Mouse (Mus musculus): ENCODE measurements around the gene Gm10570. TPM values are rescaled to one million over a fixed set of nuclear protein-coding genes. Genes with fewer than 3 reads are reported as not detected.
A peak's percentile ranks its signal among the peaks of the same experiment; 100 is the strongest.

Gm10570 gene
- polyA plus RNA-seq (2016; fragmentation: Nextera tagmentation; extraction: Ambion mirVana), result not detected in 2 replicates

- H3K27me3 ChIP-seq, result peaks cover 41% of the 10 kb centered on the region
Measured at GRCm38 (mm10) chr4:130308231-130309081, at the start of gene Gm10570, which contains the start of gene Fabp3. Gm10570 (minus strand) TSS chr4:130308674. Fabp3 (plus strand) TSS chr4:130308595.

DNA sequence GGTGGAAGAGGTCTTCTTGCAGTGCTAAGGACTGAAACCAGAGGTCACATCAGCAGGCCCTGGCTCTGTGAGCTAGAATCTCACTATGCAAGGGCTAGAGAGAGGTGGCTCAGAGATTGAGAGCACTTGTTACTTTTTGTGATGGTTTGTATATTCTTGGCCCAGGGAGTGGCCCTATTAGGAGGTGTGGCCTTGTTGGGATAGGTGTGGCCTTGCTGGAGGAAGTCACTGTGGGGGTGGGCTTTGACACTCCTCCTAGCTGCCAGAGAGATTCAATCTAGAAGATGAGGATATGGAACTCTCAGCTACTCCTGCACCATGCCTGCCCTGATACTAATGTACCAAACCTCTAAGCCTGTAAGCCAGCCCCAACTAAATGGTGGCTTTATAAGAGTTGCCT, 49.5 kb upstream of the Gm10570 start:
- no peak overlapping the region for H3K27ac ChIP-seq
- ATAC-seq (ENCODE audit: insufficient number of reproducible peaks, insufficient read depth, low FRiP score, low TSS enrichment), result no peak
- no peak overlapping the region for H3K9ac ChIP-seq
- peaks cover 34% of the 10 kb centered on the region for H3K36me3 ChIP-seq
- H3K4me3 ChIP-seq, result no peak overlapping the region
- H3K27me3 ChIP-seq, result no peaks in the 10 kb centered on the region
- H3K9me3 ChIP-seq, result no peaks in the 10 kb centered on the region
- H3K4me2 ChIP-seq (replicated peaks), result no peak overlapping the region
- H3K4me1 ChIP-seq, result peaks cover 15% of the 10 kb centered on the region

More at GRCm38 (mm10) chr4:130308231-130309081, at the start of gene Gm10570, which contains the start of gene Fabp3:
- WGBS, result under 1% methylated on average over 52 of the region's 52 CpGs
- peak within 1 kb of the TSS; percentile 48 for H3K4me3 ChIP-seq
- H3K4me1 ChIP-seq, result peaks cover 10% of the 10 kb centered on the region
- no peaks in the 10 kb centered on the region for H3K9me3 ChIP-seq
- peak within 1 kb of the TSS; percentile 45 for H3K9ac ChIP-seq
- H3K36me3 ChIP-seq, result no peaks in the 10 kb centered on the region
- H3K27ac ChIP-seq, result no peak within 1 kb of the TSS
- peak within 1 kb of the TSS; percentile 96 for H3K4me2 ChIP-seq (replicated peaks)
- ATAC-seq (ENCODE audit: insufficient number of reproducible peaks, insufficient read depth, low FRiP score, low TSS enrichment), result peak; percentile 36; the same call in 1 of the 2 replicates

DNA sequence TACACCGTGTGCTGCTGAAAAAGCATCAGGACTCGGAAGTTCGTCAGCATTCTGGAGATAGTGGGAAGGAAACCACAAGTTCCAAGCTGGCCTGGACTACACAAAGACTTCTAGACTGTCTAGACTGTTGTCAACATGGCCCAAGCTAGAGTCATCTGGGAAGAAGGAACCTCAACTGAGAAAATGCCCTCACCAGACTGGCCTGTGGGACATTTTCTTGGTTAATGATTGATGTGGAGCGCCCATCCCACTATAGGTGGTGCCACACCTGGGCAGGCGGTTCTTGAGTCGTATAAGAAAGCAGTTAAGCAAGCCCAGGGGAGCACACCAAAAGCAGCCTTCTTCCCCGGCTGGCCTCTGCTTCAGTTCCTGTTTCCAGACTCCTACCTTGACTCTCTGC, 44.1 kb upstream of the Gm10570 start:
- Histone ChIP-seq H3K9ac (no peak overlapping the region), H3K9me3 (no peaks in the 10 kb centered on the region), H3K36me3 (peaks cover 66% of the 10 kb centered on the region), H3K4me1 (no peaks in the 10 kb centered on the region), H3K4me3 (no peak overlapping the region), H3K27ac (no peak overlapping the region), H3K4me2 (replicated peaks) (no peak overlapping the region), H3K27me3 (no peaks in the 10 kb centered on the region)
- WGBS, result 91% methylated on average over 7 of the region's 7 CpGs
- no peak for ATAC-seq (ENCODE audit: insufficient number of reproducible peaks, insufficient read depth, low FRiP score, low TSS enrichment)

- H3K9me3 ChIP-seq, result no peaks in the 10 kb centered on the region
- no peak overlapping the region for H3K4me2 ChIP-seq (replicated peaks)
- no peaks in the 10 kb centered on the region for H3K27me3 ChIP-seq
- no peak overlapping the region for H3K27ac ChIP-seq
- WGBS, result 89% methylated on average over 16 of the region's 16 CpGs
- H3K4me3 ChIP-seq, result no peak overlapping the region
- no peaks in the 10 kb centered on the region for H3K4me1 ChIP-seq
- ATAC-seq (ENCODE audit: insufficient number of reproducible peaks, insufficient read depth, low FRiP score, low TSS enrichment), result no peak
- no peak overlapping the region for H3K9ac ChIP-seq
- peaks cover 61% of the 10 kb centered on the region for H3K36me3 ChIP-seq
Measured at GRCm38 (mm10) chr4:130350690-130351422, 42.4 kb upstream of the Gm10570 start.

DNA sequence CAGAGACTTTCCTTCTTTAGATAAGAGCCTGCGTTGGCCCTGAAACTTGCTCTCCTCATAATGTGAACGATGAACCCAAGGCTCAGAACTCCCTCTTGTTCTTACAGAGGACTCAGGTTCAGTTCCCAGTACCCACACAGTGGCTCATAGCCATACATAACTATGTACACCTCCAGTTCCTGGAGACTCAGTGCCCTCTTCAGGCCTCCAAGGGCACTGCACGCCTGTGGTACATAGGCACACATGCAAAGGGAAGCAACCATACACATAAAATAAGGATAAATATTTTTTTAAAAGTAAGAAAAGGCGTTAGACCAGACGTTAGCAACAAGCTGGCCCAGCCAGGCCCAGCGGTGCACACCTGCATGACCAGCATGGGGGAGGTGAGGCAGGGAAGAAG, 41.2 kb upstream of the Gm10570 start:
- Histone ChIP-seq H3K4me1 (no peaks in the 10 kb centered on the region), H3K9me3 (no peaks in the 10 kb centered on the region), H3K4me2 (replicated peaks) (no peak overlapping the region), H3K4me3 (no peak overlapping the region), H3K9ac (no peak overlapping the region), H3K27me3 (no peaks in the 10 kb centered on the region), H3K36me3 (peaks cover 57% of the 10 kb centered on the region), H3K27ac (no peak overlapping the region)
- WGBS, result 96% methylated on average over 6 of the region's 6 CpGs
- no peak for ATAC-seq (ENCODE audit: insufficient number of reproducible peaks, insufficient read depth, low FRiP score, low TSS enrichment)

GRCm38 (mm10) chr4:130341691-130342090, 33.2 kb upstream of the Gm10570 start:
- no peak for ATAC-seq (ENCODE audit: insufficient number of reproducible peaks, insufficient read depth, low FRiP score, low TSS enrichment)
- no peak overlapping the region for H3K4me2 ChIP-seq (replicated peaks)
- no peak overlapping the region for H3K4me3 ChIP-seq
- no peaks in the 10 kb centered on the region for H3K27me3 ChIP-seq
- 23% methylated on average over 4 of the region's 4 CpGs for WGBS
- H3K4me1 ChIP-seq, result no peaks in the 10 kb centered on the region
- no peaks in the 10 kb centered on the region for H3K9me3 ChIP-seq
- no peak overlapping the region for H3K9ac ChIP-seq
- peaks cover 26% of the 10 kb centered on the region for H3K36me3 ChIP-seq
- no peak overlapping the region for H3K27ac ChIP-seq

DNA sequence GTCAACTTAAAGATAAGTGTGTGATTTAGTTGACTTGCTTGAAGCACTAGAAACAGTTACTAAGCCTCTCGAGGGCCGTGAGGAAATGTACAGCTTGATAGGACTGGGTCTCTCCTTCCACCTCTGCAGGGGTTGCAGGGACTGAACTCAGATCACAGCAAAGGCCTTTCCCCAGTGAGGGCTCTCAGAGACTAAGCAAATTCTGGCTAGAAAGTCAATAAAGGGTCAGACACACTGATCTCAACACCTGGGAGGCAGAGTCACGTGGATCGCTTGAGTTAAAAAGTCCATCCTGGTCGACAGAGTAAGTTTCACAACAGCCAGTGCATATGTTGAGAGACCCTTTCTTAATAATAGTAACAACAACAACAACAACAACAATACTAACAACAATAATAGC, 27.4 kb upstream of the Gm10570 start:
- WGBS, result 86% methylated on average over 5 of the region's 5 CpGs
- Histone ChIP-seq H3K4me2 (replicated peaks) (no peak overlapping the region), H3K27me3 (no peaks in the 10 kb centered on the region), H3K36me3 (peaks cover 34% of the 10 kb centered on the region), H3K4me3 (no peak overlapping the region), H3K9ac (no peak overlapping the region), H3K9me3 (no peaks in the 10 kb centered on the region), H3K4me1 (no peaks in the 10 kb centered on the region), H3K27ac (no peak overlapping the region)
- no peak for ATAC-seq (ENCODE audit: insufficient number of reproducible peaks, insufficient read depth, low FRiP score, low TSS enrichment)

- H3K4me1 ChIP-seq, result no peaks in the 10 kb centered on the region
- no peaks in the 10 kb centered on the region for H3K9me3 ChIP-seq
- H3K4me2 ChIP-seq (replicated peaks), result no peak overlapping the region
- WGBS, result 89% methylated on average over 9 of the region's 9 CpGs
- ATAC-seq (ENCODE audit: insufficient number of reproducible peaks, insufficient read depth, low FRiP score, low TSS enrichment), result no peak
- H3K27ac ChIP-seq, result no peak overlapping the region
- H3K27me3 ChIP-seq, result no peaks in the 10 kb centered on the region
- no peak overlapping the region for H3K4me3 ChIP-seq
- peaks cover 47% of the 10 kb centered on the region for H3K36me3 ChIP-seq
- no peak overlapping the region for H3K9ac ChIP-seq
Measured at GRCm38 (mm10) chr4:130327366-130327765, 18.9 kb upstream of the Gm10570 start.

DNA sequence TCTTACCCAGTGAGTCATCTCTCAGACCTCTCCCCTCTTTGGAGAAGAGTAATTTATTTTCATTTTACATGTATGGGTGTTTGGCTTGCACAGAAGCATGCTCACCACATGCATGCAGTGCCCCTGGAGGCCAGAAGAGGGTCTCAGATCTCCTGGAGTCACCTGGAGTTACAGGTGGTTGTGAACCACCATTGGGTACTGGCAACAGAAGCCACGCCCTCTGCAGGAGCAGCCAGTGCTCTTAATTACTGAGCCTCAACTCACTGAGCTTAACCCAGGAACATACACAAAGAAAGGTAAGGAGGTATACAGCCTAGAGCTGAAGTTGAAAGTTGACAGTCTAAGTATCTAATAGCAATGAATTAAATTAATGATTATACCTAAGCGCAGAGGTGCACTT, 17.0 kb upstream of the Gm10570 start:
- Histone ChIP-seq H3K36me3 (peaks cover 58% of the 10 kb centered on the region), H3K4me2 (replicated peaks) (no peak overlapping the region)
- 92% methylated on average over 2 of the region's 2 CpGs for WGBS

GRCm38 (mm10) chr4:130323607-130324006, 15.1 kb upstream of the Gm10570 start:
- H3K36me3 ChIP-seq, result peaks cover 56% of the 10 kb centered on the region
- WGBS, result 82% methylated on average over 5 of the region's 5 CpGs

More for the DNA sequence above, 17.0 kb upstream of the Gm10570 start:
- Histone ChIP-seq H3K27ac (no peak overlapping the region), H3K9ac (no peak overlapping the region), H3K27me3 (no peaks in the 10 kb centered on the region), H3K4me1 (no peaks in the 10 kb centered on the region), H3K9me3 (no peaks in the 10 kb centered on the region), H3K4me3 (no peak overlapping the region)
- no peak for ATAC-seq (ENCODE audit: insufficient number of reproducible peaks, insufficient read depth, low FRiP score, low TSS enrichment)

GRCm38 (mm10) chr4:130323165-130323564, 14.7 kb upstream of the Gm10570 start:
- ATAC-seq (ENCODE audit: insufficient number of reproducible peaks, insufficient read depth, low FRiP score, low TSS enrichment), result no peak
- no peak overlapping the region for H3K9ac ChIP-seq
- no peak overlapping the region for H3K4me3 ChIP-seq
- WGBS, result 75% methylated on average over 1 of the region's 1 CpGs
- H3K36me3 ChIP-seq, result peaks cover 57% of the 10 kb centered on the region
- H3K27ac ChIP-seq, result no peak overlapping the region
- no peaks in the 10 kb centered on the region for H3K27me3 ChIP-seq
- H3K4me1 ChIP-seq, result no peaks in the 10 kb centered on the region
- no peaks in the 10 kb centered on the region for H3K9me3 ChIP-seq
- H3K4me2 ChIP-seq (replicated peaks), result no peak overlapping the region

More at GRCm38 (mm10) chr4:130323607-130324006, 15.1 kb upstream of the Gm10570 start:
- Histone ChIP-seq H3K4me3 (no peak overlapping the region), H3K27ac (no peak overlapping the region), H3K9ac (no peak overlapping the region), H3K9me3 (no peaks in the 10 kb centered on the region), H3K4me1 (no peaks in the 10 kb centered on the region), H3K4me2 (replicated peaks) (no peak overlapping the region), H3K27me3 (no peaks in the 10 kb centered on the region)
- no peak for ATAC-seq (ENCODE audit: insufficient number of reproducible peaks, insufficient read depth, low FRiP score, low TSS enrichment)

- no peaks in the 10 kb centered on the region for H3K9me3 ChIP-seq
- no peak overlapping the region for H3K9ac ChIP-seq
- H3K27ac ChIP-seq, result no peak overlapping the region
- no peaks in the 10 kb centered on the region for H3K4me1 ChIP-seq
- WGBS, result 86% methylated on average over 7 of the region's 7 CpGs
- H3K27me3 ChIP-seq, result no peaks in the 10 kb centered on the region
- H3K4me2 ChIP-seq (replicated peaks), result no peak overlapping the region
- peaks cover 57% of the 10 kb centered on the region for H3K36me3 ChIP-seq
- no peak overlapping the region for H3K4me3 ChIP-seq
- no peak for ATAC-seq (ENCODE audit: insufficient number of reproducible peaks, insufficient read depth, low FRiP score, low TSS enrichment)
Measured at GRCm38 (mm10) chr4:130322567-130322966, 14.1 kb upstream of the Gm10570 start.

Measured in embryonic facial prominence, embryonic 12.5 days (tissue).